Mouse (Mus musculus) C2C12 (cell line): ENCODE measurements at regions not wholly inside any gene's neighbourhood (a gene's known extent, or its start where the extent isn't known, plus 50 kb on each side); places are given as distances from the start of the nearest gene placed in this dataset.
A peak's percentile ranks its signal among the peaks of the same experiment; 100 is the strongest.

ENCODE experiments used
- H3K27me3 ChIP-seq: one replicate; pipeline ENCODE4 v1.6.1; 2011; ENCODE audit not compliant: control insufficient read depth, insufficient read depth, insufficient read length
- H3K36me3 ChIP-seq: one replicate; pipeline ENCODE4 v1.6.1; 2011; ENCODE audit not compliant: control insufficient read depth, insufficient read depth
- H3K4me3 ChIP-seq: one replicate; pipeline ENCODE4 v1.5.1; 2011; ENCODE audit warnings: mild to moderate bottlenecking, control low read depth; ENCODE audit not compliant: poor library complexity, insufficient read depth, severe bottlenecking
- H3K79me2 ChIP-seq: one replicate; pipeline ENCODE4 v1.6.1; 2011; ENCODE audit not compliant: control insufficient read depth, insufficient read depth
- H3K79me3 ChIP-seq: one replicate; pipeline ENCODE4 v1.6.1; 2011; ENCODE audit warnings: low read depth, control low read depth
- H3ac ChIP-seq: one replicate; pipeline ENCODE3; 2011; ENCODE audit warnings: low read depth; ENCODE audit not compliant: control insufficient read depth, insufficient read length
- CEBPB ChIP-seq: IDR thresholded peaks from one replicate; pipeline ENCODE4 v1.6.1; 2011; ENCODE audit warnings: low read depth, mild to moderate bottlenecking, control low read depth, moderate library complexity
- CTCF ChIP-seq: IDR thresholded peaks from one replicate; pipeline ENCODE4 v1.5.1; 2011; ENCODE audit not compliant: control insufficient read depth, insufficient read depth, insufficient read length
- FOSL1 ChIP-seq: IDR thresholded peaks from one replicate; pipeline ENCODE4 v1.8.0; 2011; ENCODE audit warnings: mild to moderate bottlenecking, low read length; ENCODE audit not compliant: poor library complexity, insufficient read depth, severe bottlenecking
- MAX ChIP-seq: IDR thresholded peaks from one replicate; pipeline ENCODE4 v1.6.1; 2011; ENCODE audit warnings: mild to moderate bottlenecking, control low read depth
- MYOD1 ChIP-seq: IDR thresholded peaks from one replicate; pipeline ENCODE4 v1.6.1; 2011; ENCODE audit warnings: low read depth; ENCODE audit not compliant: control insufficient read depth, insufficient read length
- MYOG ChIP-seq: IDR thresholded peaks from one replicate; pipeline ENCODE4 v1.6.1; 2011; ENCODE audit not compliant: control insufficient read depth, insufficient read length; ENCODE audit errors: extremely low read depth
- USF1 ChIP-seq: IDR thresholded peaks from one replicate; pipeline ENCODE4 v1.6.1; 2011; ENCODE audit warnings: low read depth, mild to moderate bottlenecking, control low read depth, moderate library complexity

GRCm38 (mm10) chr1:185539458-185539857 is 84.8 kb downstream of the Slc30a10 start:
- Histone ChIP-seq H3K79me3 (no peaks in the 10 kb centered on the region), H3ac (no peak overlapping the region)
- TF ChIP-seq MAX (no peak), CTCF (no peak), MYOG (no peak), CEBPB (no peak), FOSL1 (no peak), MYOD1 (no peak), USF1 (no peak)

GRCm38 (mm10) chr1:185546346-185546745 is 91.7 kb downstream of the Slc30a10 start:
- Histone ChIP-seq H3K79me2 (no peaks in the 10 kb centered on the region), H3K4me3 (no peak overlapping the region), H3ac (no peak overlapping the region), H3K36me3 (no peaks in the 10 kb centered on the region), H3K79me3 (no peaks in the 10 kb centered on the region), H3K27me3 (no peaks in the 10 kb centered on the region)
- TF ChIP-seq CEBPB: no peak
- TF ChIP-seq MYOG: no peak
- TF ChIP-seq MYOD1: no peak
- no peak for TF ChIP-seq USF1
- TF ChIP-seq MAX: no peak
- TF ChIP-seq FOSL1: no peak
- TF ChIP-seq CTCF: no peak

More at GRCm38 (mm10) chr1:185539458-185539857, 84.8 kb downstream of the Slc30a10 start:
- Histone ChIP-seq H3K79me2 (no peaks in the 10 kb centered on the region), H3K4me3 (no peak overlapping the region), H3K36me3 (no peaks in the 10 kb centered on the region), H3K27me3 (no peaks in the 10 kb centered on the region)

- TF ChIP-seq MYOD1 (peak; percentile 30), MYOG (no peak)
- Histone ChIP-seq H3K27me3 (no peaks in the 10 kb centered on the region), H3K79me3 (no peaks in the 10 kb centered on the region), H3K79me2 (no peaks in the 10 kb centered on the region), H3K4me3 (no peak overlapping the region), H3K36me3 (no peaks in the 10 kb centered on the region), H3ac (no peak overlapping the region)
Measured at GRCm38 (mm10) chr1:185572761-185573530, 118.3 kb downstream of the Slc30a10 start.

- no peaks in the 10 kb centered on the region for H3K27me3 ChIP-seq
- TF ChIP-seq MAX (no peak), MYOD1 (peak; percentile 11)
- no peak overlapping the region for H3K4me3 ChIP-seq
- H3K79me2 ChIP-seq: no peaks in the 10 kb centered on the region
- no peaks in the 10 kb centered on the region for H3K36me3 ChIP-seq
- no peaks in the 10 kb centered on the region for H3K79me3 ChIP-seq
- H3ac ChIP-seq: no peak overlapping the region
Measured at GRCm38 (mm10) chr1:185574978-185575377, 120.3 kb downstream of the Slc30a10 start.

- Histone ChIP-seq H3K36me3 (no peaks in the 10 kb centered on the region), H3K4me3 (no peak overlapping the region), H3K79me2 (no peaks in the 10 kb centered on the region), H3ac (no peak overlapping the region), H3K79me3 (no peaks in the 10 kb centered on the region), H3K27me3 (no peaks in the 10 kb centered on the region)
- TF ChIP-seq USF1: no peak
- TF ChIP-seq CTCF: no peak
- no peak for TF ChIP-seq MAX
- no peak for TF ChIP-seq MYOG
- TF ChIP-seq MYOD1: no peak
- TF ChIP-seq FOSL1: no peak
- TF ChIP-seq CEBPB: no peak
Measured at GRCm38 (mm10) chr1:185579824-185580223, 125.2 kb downstream of the Slc30a10 start.

GRCm38 (mm10) chr1:185585191-185585870 is 130.7 kb downstream of the Slc30a10 start:
- Histone ChIP-seq H3K36me3 (no peaks in the 10 kb centered on the region), H3K27me3 (no peaks in the 10 kb centered on the region), H3K79me2 (no peaks in the 10 kb centered on the region), H3K79me3 (no peaks in the 10 kb centered on the region), H3ac (no peak overlapping the region), H3K4me3 (no peak overlapping the region)
- TF ChIP-seq FOSL1: no peak
- TF ChIP-seq CEBPB: no peak
- TF ChIP-seq CTCF: no peak
- TF ChIP-seq MAX: no peak
- TF ChIP-seq MYOD1: no peak
- TF ChIP-seq MYOG: no peak
- no peak for TF ChIP-seq USF1
